Mouse (Mus musculus): ENCODE results near the gene Dgki. TPM values are rescaled to one million over a fixed set of nuclear protein-coding genes. Genes with fewer than 3 reads are reported as not detected.

Dgki gene
- polyA plus RNA-seq, 1 experiment from 2014 or later: 7.6 TPM

- no peak overlapping the region for H3K9ac ChIP-seq (ENCODE audit: low read depth, low read length)
- no peak overlapping the region for H3K4me2 ChIP-seq (ENCODE audit: low read length)
- H3K36me3 ChIP-seq (ENCODE audit: control insufficient read depth, insufficient read depth, low read length): no peaks in the 10 kb centered on the region
- H3K9me3 ChIP-seq (replicated peaks; ENCODE audit: control insufficient read depth, low read length, poor library complexity, severe bottlenecking): no peaks in the 10 kb centered on the region
- H3K27ac ChIP-seq (ENCODE audit: low read length): no peak overlapping the region
- WGBS: 93% methylated on average over 2 of the region's 2 CpGs
- no peaks in the 10 kb centered on the region for H3K27me3 ChIP-seq (ENCODE audit: control insufficient read depth, insufficient read depth, low read depth, low read length)
- no peaks in the 10 kb centered on the region for H3K4me1 ChIP-seq (ENCODE audit: control insufficient read depth, insufficient read depth, low read length)
- no peak overlapping the region for H3K4me3 ChIP-seq (ENCODE audit: low read depth, low read length)
- ATAC-seq: no peak
Observed at GRCm38 (mm10) chr6:36832207-36832606, 467.8 kb downstream of the Dgki start.

- ATAC-seq: no peak
- Histone ChIP-seq H3K36me3 (ENCODE audit: control insufficient read depth, insufficient read depth, low read length) (no peaks in the 10 kb centered on the region), H3K4me1 (ENCODE audit: control insufficient read depth, insufficient read depth, low read length) (no peaks in the 10 kb centered on the region), H3K4me3 (ENCODE audit: low read depth, low read length) (no peak overlapping the region), H3K4me2 (ENCODE audit: low read length) (no peak overlapping the region), H3K27ac (ENCODE audit: low read length) (no peak overlapping the region), H3K27me3 (ENCODE audit: control insufficient read depth, insufficient read depth, low read depth, low read length) (no peaks in the 10 kb centered on the region), H3K9me3 (replicated peaks; ENCODE audit: control insufficient read depth, low read length, poor library complexity, severe bottlenecking) (no peaks in the 10 kb centered on the region), H3K9ac (ENCODE audit: low read depth, low read length) (no peak overlapping the region)
- 84% methylated on average over 9 of the region's 9 CpGs for WGBS
Observed at GRCm38 (mm10) chr6:36830371-36830925, 469.5 kb downstream of the Dgki start.

- Histone ChIP-seq H3K4me1 (ENCODE audit: control insufficient read depth, insufficient read depth, low read length) (0 out of 2 replicates have a peak, but pooled peaks cover 5% of the 10 kb centered on the region), H3K9ac (ENCODE audit: low read depth, low read length) (no peak overlapping the region), H3K4me2 (ENCODE audit: low read length) (no peak overlapping the region), H3K9me3 (replicated peaks; ENCODE audit: control insufficient read depth, low read length, poor library complexity, severe bottlenecking) (0 out of 2 replicates have a peak, but pooled peaks cover 2% of the 10 kb centered on the region), H3K36me3 (ENCODE audit: control insufficient read depth, insufficient read depth, low read length) (no peaks in the 10 kb centered on the region), H3K4me3 (ENCODE audit: low read depth, low read length) (no peak overlapping the region), H3K27ac (ENCODE audit: low read length) (peak overlapping the region; percentile 53; the same call in 1 of the 2 replicates), H3K27me3 (ENCODE audit: control insufficient read depth, insufficient read depth, low read depth, low read length) (no peaks in the 10 kb centered on the region)
- no peak for ATAC-seq
Observed at GRCm38 (mm10) chr6:36819784-36820050, 480.3 kb downstream of the Dgki start.

GRCm38 (mm10) chr6:36819019-36819783, 480.8 kb downstream of the Dgki start:
- H3K9ac ChIP-seq (ENCODE audit: low read depth, low read length): no peak overlapping the region
- no peaks in the 10 kb centered on the region for H3K27me3 ChIP-seq (ENCODE audit: control insufficient read depth, insufficient read depth, low read depth, low read length)
- WGBS: 25% methylated on average over 8 of the region's 8 CpGs
- no peak overlapping the region for H3K4me2 ChIP-seq (ENCODE audit: low read length)
- H3K9me3 ChIP-seq (replicated peaks; ENCODE audit: control insufficient read depth, low read length, poor library complexity, severe bottlenecking): no peaks in the 10 kb centered on the region
- H3K4me1 ChIP-seq (ENCODE audit: control insufficient read depth, insufficient read depth, low read length): 0 out of 2 replicates have a peak, but pooled peaks cover 5% of the 10 kb centered on the region
- peak; percentile 98 for ATAC-seq
- peak overlapping the region; percentile 53; the same call in 1 of the 2 replicates for H3K27ac ChIP-seq (ENCODE audit: low read length)
- H3K36me3 ChIP-seq (ENCODE audit: control insufficient read depth, insufficient read depth, low read length): no peaks in the 10 kb centered on the region
- H3K4me3 ChIP-seq (ENCODE audit: low read depth, low read length): no peak overlapping the region

GRCm38 (mm10) chr6:36818281-36819018, 481.5 kb downstream of the Dgki start:
- 60% methylated on average over 4 of the region's 4 CpGs for WGBS
- Histone ChIP-seq H3K4me1 (ENCODE audit: control insufficient read depth, insufficient read depth, low read length) (0 out of 2 replicates have a peak, but pooled peaks cover 5% of the 10 kb centered on the region), H3K9ac (ENCODE audit: low read depth, low read length) (no peak overlapping the region), H3K9me3 (replicated peaks; ENCODE audit: control insufficient read depth, low read length, poor library complexity, severe bottlenecking) (no peaks in the 10 kb centered on the region), H3K4me3 (ENCODE audit: low read depth, low read length) (no peak overlapping the region), H3K4me2 (ENCODE audit: low read length) (no peak overlapping the region), H3K36me3 (ENCODE audit: control insufficient read depth, insufficient read depth, low read length) (no peaks in the 10 kb centered on the region), H3K27ac (ENCODE audit: low read length) (peak overlapping the region; percentile 63), H3K27me3 (ENCODE audit: control insufficient read depth, insufficient read depth, low read depth, low read length) (no peaks in the 10 kb centered on the region)
- no peak for ATAC-seq

DNA sequence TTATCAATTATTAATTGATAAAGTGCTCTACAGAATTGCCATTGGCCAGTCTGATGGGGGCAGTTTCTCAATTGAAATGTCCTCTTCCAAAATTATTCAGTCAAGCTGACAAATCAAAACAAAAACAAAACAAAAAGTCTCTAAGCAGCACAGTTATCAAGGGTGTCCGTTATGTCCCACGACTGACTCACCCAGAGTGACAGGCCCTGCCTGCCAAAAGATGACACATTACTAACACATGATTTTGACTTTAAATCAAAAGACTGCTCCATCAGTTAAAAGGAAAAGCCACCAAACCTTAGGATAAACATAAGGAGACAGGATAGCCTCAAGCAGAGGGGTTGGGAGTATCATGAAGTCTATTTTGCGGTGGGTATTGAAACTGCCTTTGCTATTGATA, 483.3 kb downstream of the Dgki start:
- H3K36me3 ChIP-seq (ENCODE audit: control insufficient read depth, insufficient read depth, low read length): no peaks in the 10 kb centered on the region
- no peaks in the 10 kb centered on the region for H3K27me3 ChIP-seq (ENCODE audit: control insufficient read depth, insufficient read depth, low read depth, low read length)
- H3K4me3 ChIP-seq (ENCODE audit: low read depth, low read length): no peak overlapping the region
- no peak overlapping the region for H3K9ac ChIP-seq (ENCODE audit: low read depth, low read length)
- no peak overlapping the region for H3K27ac ChIP-seq (ENCODE audit: low read length)
- WGBS: 88% methylated on average over 3 of the region's 3 CpGs
- 0 out of 2 replicates have a peak, but pooled peaks cover 5% of the 10 kb centered on the region for H3K4me1 ChIP-seq (ENCODE audit: control insufficient read depth, insufficient read depth, low read length)
- H3K4me2 ChIP-seq (ENCODE audit: low read length): no peak overlapping the region
- H3K9me3 ChIP-seq (replicated peaks; ENCODE audit: control insufficient read depth, low read length, poor library complexity, severe bottlenecking): no peaks in the 10 kb centered on the region
- ATAC-seq: no peak

DNA sequence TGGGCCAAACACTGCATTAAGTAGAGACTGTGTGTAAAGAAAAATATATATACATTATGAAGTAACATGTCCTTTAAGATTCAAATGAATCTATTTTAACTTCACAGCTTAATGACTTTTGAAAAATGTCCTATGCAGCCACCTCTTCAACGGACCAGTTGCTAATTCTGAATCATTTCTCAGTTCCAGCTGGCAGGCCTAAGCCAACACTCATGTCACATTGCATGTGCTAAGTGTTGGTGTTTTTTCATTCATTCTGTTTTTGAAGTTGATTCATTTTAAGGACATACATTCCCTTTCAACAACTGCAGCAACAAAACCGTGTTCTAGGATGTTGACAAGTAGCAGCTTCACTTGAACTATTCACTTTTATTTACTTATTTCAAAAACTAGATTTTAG, 484.0 kb downstream of the Dgki start:
- H3K4me1 ChIP-seq (ENCODE audit: control insufficient read depth, insufficient read depth, low read length): peaks cover 8% of the 10 kb centered on the region
- no peak overlapping the region for H3K4me2 ChIP-seq (ENCODE audit: low read length)
- WGBS: 87% methylated on average over 2 of the region's 2 CpGs
- H3K4me3 ChIP-seq (ENCODE audit: low read depth, low read length): no peak overlapping the region
- H3K27ac ChIP-seq (ENCODE audit: low read length): no peak overlapping the region
- H3K36me3 ChIP-seq (ENCODE audit: control insufficient read depth, insufficient read depth, low read length): no peaks in the 10 kb centered on the region
- ATAC-seq: no peak
- no peaks in the 10 kb centered on the region for H3K27me3 ChIP-seq (ENCODE audit: control insufficient read depth, insufficient read depth, low read depth, low read length)
- H3K9me3 ChIP-seq (replicated peaks; ENCODE audit: control insufficient read depth, low read length, poor library complexity, severe bottlenecking): no peaks in the 10 kb centered on the region
- no peak overlapping the region for H3K9ac ChIP-seq (ENCODE audit: low read depth, low read length)

DNA sequence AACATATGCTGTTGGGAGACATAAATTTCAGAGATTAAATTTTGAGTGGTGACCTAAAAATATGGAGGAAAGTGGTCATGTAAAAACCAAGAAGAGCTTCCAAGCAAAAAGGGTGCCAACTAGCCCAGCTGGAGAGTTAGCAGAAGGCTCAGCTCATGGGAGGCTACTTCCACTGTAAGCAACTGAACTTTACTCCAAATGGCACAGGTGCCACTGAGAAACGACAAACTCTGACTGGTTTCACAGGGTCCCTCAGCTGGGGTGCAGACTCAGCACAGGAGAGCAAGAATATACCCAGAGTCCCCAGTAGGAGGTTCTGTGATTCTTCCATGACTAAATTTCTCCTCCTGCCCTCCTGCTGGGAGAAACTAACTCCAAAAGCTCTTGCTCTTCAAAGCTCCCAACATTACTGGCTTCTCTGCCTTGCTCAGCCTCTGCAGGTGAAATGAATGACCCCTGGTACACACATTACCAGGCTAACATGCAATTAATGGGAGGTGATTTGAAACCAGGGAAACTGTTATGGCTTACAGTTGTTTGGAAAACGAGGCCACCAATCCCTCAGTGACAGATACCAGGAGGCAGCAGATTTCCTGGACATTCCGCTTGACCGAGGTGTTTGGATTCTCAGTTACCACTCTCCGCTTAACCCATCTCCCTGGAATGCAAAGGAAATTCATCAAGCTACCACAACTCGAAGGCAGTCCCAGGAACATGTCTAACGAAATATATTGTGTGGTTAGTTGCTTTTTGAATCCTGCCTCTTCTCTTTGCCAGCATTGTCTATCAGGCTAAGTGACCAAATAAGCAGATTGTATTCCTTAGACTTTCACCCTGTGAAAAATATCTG, 487.1 kb downstream of the Dgki start:
- Histone ChIP-seq H3K27ac (ENCODE audit: low read length) (no peak overlapping the region), H3K9me3 (replicated peaks; ENCODE audit: control insufficient read depth, low read length, poor library complexity, severe bottlenecking) (no peaks in the 10 kb centered on the region), H3K4me3 (ENCODE audit: low read depth, low read length) (no peak overlapping the region), H3K9ac (ENCODE audit: low read depth, low read length) (no peak overlapping the region), H3K4me2 (ENCODE audit: low read length) (no peak overlapping the region), H3K4me1 (ENCODE audit: control insufficient read depth, insufficient read depth, low read length) (peaks cover 16% of the 10 kb centered on the region), H3K36me3 (ENCODE audit: control insufficient read depth, insufficient read depth, low read length) (no peaks in the 10 kb centered on the region), H3K27me3 (ENCODE audit: control insufficient read depth, insufficient read depth, low read depth, low read length) (no peaks in the 10 kb centered on the region)
- 85% methylated on average over 7 of the region's 7 CpGs for WGBS
- ATAC-seq: no peak
